Mouse (Mus musculus): ENCODE data around the gene St8sia1. TPM values are rescaled to one million over a fixed set of nuclear protein-coding genes. Genes with fewer than 3 reads are reported as not detected.

St8sia1 gene
- polyA plus RNA-seq, 1 experiment from 2014 or later, result 3.5 TPM

- no peaks in the 10 kb centered on the region for H3K4me1 ChIP-seq (ENCODE audit: control insufficient read depth, insufficient read depth, low read length)
- 65% methylated on average over 14 of the region's 14 CpGs for WGBS
- H3K27ac ChIP-seq (ENCODE audit: low read depth, low read length), result no peak overlapping the region
- H3K9me3 ChIP-seq (ENCODE audit: control insufficient read depth, low read length), result no peaks in the 10 kb centered on the region
- H3K4me3 ChIP-seq (ENCODE audit: low read length), result no peak overlapping the region
- H3K36me3 ChIP-seq (ENCODE audit: control insufficient read depth, insufficient read depth, low read length), result peaks cover 2% of the 10 kb centered on the region; the same call in 1 of the 2 replicates
- H3K9ac ChIP-seq (ENCODE audit: low read depth, low read length), result no peak overlapping the region
- no peak for ATAC-seq (ENCODE audit: low FRiP score, low TSS enrichment)
- H3K27me3 ChIP-seq (ENCODE audit: control insufficient read depth, insufficient read depth, low read length), result no peaks in the 10 kb centered on the region
- H3K4me2 ChIP-seq (replicated peaks; ENCODE audit: low read depth, low read length), result no peak overlapping the region
Observed at GRCm38 (mm10) chr6:142779812-142780573, 184.3 kb downstream of the St8sia1 start.

GRCm38 (mm10) chr6:142779045-142779811, 185.0 kb downstream of the St8sia1 start:
- Histone ChIP-seq H3K9me3 (ENCODE audit: control insufficient read depth, low read length) (no peaks in the 10 kb centered on the region), H3K27ac (ENCODE audit: low read depth, low read length) (no peak overlapping the region), H3K4me1 (ENCODE audit: control insufficient read depth, insufficient read depth, low read length) (no peaks in the 10 kb centered on the region), H3K36me3 (ENCODE audit: control insufficient read depth, insufficient read depth, low read length) (peaks cover 4% of the 10 kb centered on the region; the same call in 1 of the 2 replicates), H3K4me2 (replicated peaks; ENCODE audit: low read depth, low read length) (no peak overlapping the region), H3K27me3 (ENCODE audit: control insufficient read depth, insufficient read depth, low read length) (no peaks in the 10 kb centered on the region), H3K9ac (ENCODE audit: low read depth, low read length) (no peak overlapping the region), H3K4me3 (ENCODE audit: low read length) (no peak overlapping the region)
- ATAC-seq (ENCODE audit: low FRiP score, low TSS enrichment), result 0 out of 2 replicates have a peak, but pooled peaks have one; percentile 40
- WGBS, result 49% methylated on average over 11 of the region's 11 CpGs

GRCm38 (mm10) chr6:142776935-142777334, 187.3 kb downstream of the St8sia1 start:
- no peaks in the 10 kb centered on the region for H3K9me3 ChIP-seq (ENCODE audit: control insufficient read depth, low read length)
- 80% methylated on average over 4 of the region's 4 CpGs for WGBS

GRCm38 (mm10) chr6:142773566-142773965, 190.7 kb downstream of the St8sia1 start:
- no peak overlapping the region for H3K27ac ChIP-seq (ENCODE audit: low read depth, low read length)
- no peaks in the 10 kb centered on the region for H3K27me3 ChIP-seq (ENCODE audit: control insufficient read depth, insufficient read depth, low read length)
- peaks cover 54% of the 10 kb centered on the region for H3K36me3 ChIP-seq (ENCODE audit: control insufficient read depth, insufficient read depth, low read length)
- H3K9ac ChIP-seq (ENCODE audit: low read depth, low read length), result no peak overlapping the region
- WGBS, result 91% methylated on average over 5 of the region's 5 CpGs
- H3K4me3 ChIP-seq (ENCODE audit: low read length), result no peak overlapping the region
- no peak for ATAC-seq (ENCODE audit: low FRiP score, low TSS enrichment)
- H3K4me2 ChIP-seq (replicated peaks; ENCODE audit: low read depth, low read length), result no peak overlapping the region
- H3K4me1 ChIP-seq (ENCODE audit: control insufficient read depth, insufficient read depth, low read length), result no peaks in the 10 kb centered on the region
- H3K9me3 ChIP-seq (ENCODE audit: control insufficient read depth, low read length), result no peaks in the 10 kb centered on the region

More at GRCm38 (mm10) chr6:142776935-142777334, 187.3 kb downstream of the St8sia1 start:
- H3K4me2 ChIP-seq (replicated peaks; ENCODE audit: low read depth, low read length), result no peak overlapping the region
- ATAC-seq (ENCODE audit: low FRiP score, low TSS enrichment), result no peak
- H3K9ac ChIP-seq (ENCODE audit: low read depth, low read length), result no peak overlapping the region
- H3K4me3 ChIP-seq (ENCODE audit: low read length), result no peak overlapping the region
- peaks cover 25% of the 10 kb centered on the region for H3K36me3 ChIP-seq (ENCODE audit: control insufficient read depth, insufficient read depth, low read length)
- H3K4me1 ChIP-seq (ENCODE audit: control insufficient read depth, insufficient read depth, low read length), result no peaks in the 10 kb centered on the region
- no peaks in the 10 kb centered on the region for H3K27me3 ChIP-seq (ENCODE audit: control insufficient read depth, insufficient read depth, low read length)
- no peak overlapping the region for H3K27ac ChIP-seq (ENCODE audit: low read depth, low read length)

- Histone ChIP-seq H3K4me3 (ENCODE audit: low read length) (no peak overlapping the region), H3K36me3 (ENCODE audit: control insufficient read depth, insufficient read depth, low read length) (peaks cover 72% of the 10 kb centered on the region), H3K9me3 (ENCODE audit: control insufficient read depth, low read length) (no peaks in the 10 kb centered on the region), H3K9ac (ENCODE audit: low read depth, low read length) (no peak overlapping the region), H3K4me2 (replicated peaks; ENCODE audit: low read depth, low read length) (no peak overlapping the region), H3K4me1 (ENCODE audit: control insufficient read depth, insufficient read depth, low read length) (no peaks in the 10 kb centered on the region), H3K27me3 (ENCODE audit: control insufficient read depth, insufficient read depth, low read length) (no peaks in the 10 kb centered on the region), H3K27ac (ENCODE audit: low read depth, low read length) (no peak overlapping the region)
- WGBS, result 81% methylated on average over 4 of the region's 4 CpGs
- no peak for ATAC-seq (ENCODE audit: low FRiP score, low TSS enrichment)
Observed at GRCm38 (mm10) chr6:142771643-142772042, 192.6 kb downstream of the St8sia1 start.

Other genes with a start within 250 kb of the St8sia1 start
- 81.1 and 85.6 TPM in 2 replicates for gene Cmas, start 207.8 kb downstream of the St8sia1 start, polyA plus RNA-seq (2014; fragmentation: Nextera tagmentation; extraction: Ambion mirVana)
- gene Sult6b2, start 159.9 kb downstream of the St8sia1 start, polyA plus RNA-seq (2014; fragmentation: Nextera tagmentation; extraction: Ambion mirVana), result 0.16 TPM in 1 of 2 replicates, not detected in the other
- 16.8 and 34.5 TPM in 2 replicates for gene C2cd5, start 135.7 kb upstream of the St8sia1 start, polyA plus RNA-seq (2014; fragmentation: Nextera tagmentation; extraction: Ambion mirVana)
- gene Etnk1, start 202.8 kb upstream of the St8sia1 start, polyA plus RNA-seq (2014; fragmentation: Nextera tagmentation; extraction: Ambion mirVana), result 19.7 and 33.1 TPM in 2 replicates